Mouse (Mus musculus): ENCODE results near the gene Ap3m1.

GRCm38 (mm10) chr14:21050734-21051133 is 1.6 kb downstream of the Ap3m1 start:
- peak; percentile 97 for TF ChIP-seq CTCF (conservative IDR thresholded peaks at IDR 0.05; ENCODE audit: low read length)
- TF ChIP-seq NANOG (IDR thresholded peaks at IDR 0.05; ENCODE audit: borderline replicate concordance, low read length), result no peak
- TF ChIP-seq POU5F1 (IDR thresholded peaks at IDR 0.05; ENCODE audit: borderline replicate concordance, low read length), result no peak

Data from E14TG2a.4 (cell line).